Mouse (Mus musculus): Measurements from ENCODE around the gene Tlk1.
"Not testable (repeated sequence)": the region's sequence is repeated elsewhere in the genome, so short reads cannot be mapped to it uniquely, and the experiment has no call there.

Gene Tlk1

GRCm38 (mm10) chr2:70833261-70833660 lies 7.7 kb upstream of the Tlk1 start:
- no peak for DNase-seq (ENCODE audit: low spot score)

- DNase-seq (ENCODE audit: low spot score), result no peak
These were observed 6.3 kb upstream of the Tlk1 start for GRCm38 (mm10) chr2:70831709-70832350.

- DNase-seq (ENCODE audit: low spot score), result no peak
These were observed 5.2 kb upstream of the Tlk1 start for GRCm38 (mm10) chr2:70830683-70831082.

GRCm38 (mm10) chr2:70829946-70830610 lies 4.5 kb upstream of the Tlk1 start:
- no peak for DNase-seq (ENCODE audit: low spot score)

- no peak for DNase-seq (ENCODE audit: low spot score)
These were observed 2.3 kb upstream of the Tlk1 start for GRCm38 (mm10) chr2:70827780-70828179.

GRCm38 (mm10) chr2:70826436-70827230 lies 1.1 kb upstream of the Tlk1 start:
- DNase-seq (ENCODE audit: low spot score), result no peak

- DNase-seq (ENCODE audit: low spot score), result peak; percentile 46
These were observed 624 bp downstream of the Tlk1 start for GRCm38 (mm10) chr2:70824838-70825370.

- DNase-seq (ENCODE audit: low spot score), result no peak
These were observed 1.4 kb downstream of the Tlk1 start for GRCm38 (mm10) chr2:70823926-70824800.

GRCm38 (mm10) chr2:70823434-70823833 lies 2.1 kb downstream of the Tlk1 start:
- no peak for DNase-seq (ENCODE audit: low spot score)

GRCm38 (mm10) chr2:70816939-70817338 lies 8.6 kb downstream of the Tlk1 start:
- no peak for DNase-seq (ENCODE audit: low spot score)

GRCm38 (mm10) chr2:70816016-70816415 lies 9.5 kb downstream of the Tlk1 start:
- no peak for DNase-seq (ENCODE audit: low spot score)

GRCm38 (mm10) chr2:70813608-70814007 lies 11.9 kb downstream of the Tlk1 start:
- no peak for DNase-seq (ENCODE audit: low spot score)

GRCm38 (mm10) chr2:70811476-70811875 lies 14.1 kb downstream of the Tlk1 start:
- no peak for DNase-seq (ENCODE audit: low spot score)

GRCm38 (mm10) chr2:70809921-70810320 lies 15.6 kb downstream of the Tlk1 start:
- no peak for DNase-seq (ENCODE audit: low spot score)

- no peak for DNase-seq (ENCODE audit: low spot score)
These were observed 16.8 kb downstream of the Tlk1 start for GRCm38 (mm10) chr2:70808681-70809080.

- DNase-seq (ENCODE audit: low spot score), result not testable (repeated sequence)
These were observed 17.9 kb downstream of the Tlk1 start for GRCm38 (mm10) chr2:70807678-70808077.

- DNase-seq (ENCODE audit: low spot score), result no peak
These were observed 19.5 kb downstream of the Tlk1 start for GRCm38 (mm10) chr2:70806020-70806419.

GRCm38 (mm10) chr2:70803696-70804095 lies 21.8 kb downstream of the Tlk1 start:
- not testable (repeated sequence) for DNase-seq (ENCODE audit: low spot score)

GRCm38 (mm10) chr2:70802658-70803057 lies 22.9 kb downstream of the Tlk1 start:
- DNase-seq (ENCODE audit: low spot score), result no peak

GRCm38 (mm10) chr2:70801543-70801942 lies 24.0 kb downstream of the Tlk1 start:
- DNase-seq (ENCODE audit: low spot score), result no peak

GRCm38 (mm10) chr2:70800396-70800795 lies 25.1 kb downstream of the Tlk1 start:
- no peak for DNase-seq (ENCODE audit: low spot score)

GRCm38 (mm10) chr2:70793276-70793675 lies 32.3 kb downstream of the Tlk1 start:
- no peak for DNase-seq (ENCODE audit: low spot score)
